Mouse (Mus musculus): ENCODE measurements around the gene Ramp2. TPM values are rescaled to one million over a fixed set of nuclear protein-coding genes. Genes with fewer than 3 reads are reported as not detected.

Ramp2 gene
- total RNA-seq, 2 experiments from 2014 or later: 30.1 to 31.0 TPM

DNA sequence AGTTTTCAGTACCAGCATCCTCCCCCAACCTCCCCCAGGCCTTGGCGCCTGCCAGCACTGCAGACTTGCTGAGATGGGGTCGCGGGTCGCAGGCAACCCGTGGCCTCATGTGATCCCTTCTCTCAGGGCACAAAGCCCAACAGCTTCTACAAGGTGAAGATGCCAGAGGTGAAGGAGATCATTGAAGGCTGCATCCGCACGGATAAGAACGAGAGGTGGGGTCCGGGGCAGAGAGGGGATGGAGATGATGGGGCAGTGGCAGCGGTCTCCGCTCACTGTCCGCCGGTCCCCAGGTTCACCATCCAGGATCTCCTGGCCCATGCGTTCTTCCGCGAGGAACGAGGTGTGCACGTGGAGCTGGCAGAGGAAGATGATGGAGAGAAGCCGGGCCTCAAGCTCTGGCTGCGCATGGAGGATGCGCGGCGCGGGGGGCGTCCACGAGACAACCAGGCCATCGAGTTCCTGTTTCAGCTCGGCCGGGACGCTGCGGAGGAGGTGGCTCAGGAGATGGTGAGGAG lies 19.2 kb downstream of the Ramp2 start:
- no peak for DNase-seq (ENCODE audit: low spot score)

DNA sequence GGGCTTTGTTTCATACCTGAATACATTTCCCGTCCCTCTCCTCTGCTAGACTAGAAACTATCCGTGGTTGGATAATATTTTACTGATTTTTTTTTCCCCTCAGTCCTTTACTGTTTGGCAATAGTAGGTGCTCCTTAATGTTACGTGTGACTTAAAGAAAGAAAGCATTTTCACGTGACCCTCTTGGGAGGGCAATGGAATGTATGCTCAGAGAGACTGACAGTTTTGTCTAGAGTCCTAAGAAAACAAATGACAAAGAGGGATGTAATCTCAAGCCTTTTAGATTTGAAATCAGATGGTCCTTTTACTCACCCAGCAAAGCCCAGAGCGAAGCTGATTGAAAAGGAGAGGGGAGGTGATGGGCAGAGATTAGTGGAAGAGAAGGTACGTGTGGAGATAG lies 20.1 kb downstream of the Ramp2 start:
- DNase-seq (ENCODE audit: low spot score): no peak

DNA sequence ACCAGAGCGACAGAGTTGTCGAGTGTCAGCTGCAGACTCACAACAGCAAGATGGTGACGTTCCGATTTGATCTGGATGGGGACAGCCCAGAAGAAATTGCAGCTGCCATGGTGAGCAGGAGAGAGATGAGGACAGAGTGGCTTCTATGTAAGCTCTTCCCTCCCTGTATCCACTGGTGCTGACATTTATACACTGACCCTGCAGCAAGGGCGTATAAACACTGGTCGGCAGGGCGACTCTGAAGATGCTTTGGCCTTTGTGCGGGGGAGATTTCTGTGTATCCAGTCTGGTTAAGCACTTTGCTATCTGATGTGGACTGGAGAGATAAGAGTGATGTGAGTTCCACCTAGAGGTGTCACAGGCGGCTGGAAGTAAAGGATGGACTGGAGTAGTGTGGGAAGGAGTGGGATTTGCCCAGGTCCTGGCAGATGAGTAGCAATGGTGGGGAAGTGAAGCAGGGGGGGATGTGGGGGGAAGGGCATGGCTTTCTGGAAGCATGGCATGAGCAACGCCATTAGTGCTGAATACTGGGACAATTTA lies 23.8 kb downstream of the Ramp2 start:
- no peak for DNase-seq (ENCODE audit: low spot score)

DNA sequence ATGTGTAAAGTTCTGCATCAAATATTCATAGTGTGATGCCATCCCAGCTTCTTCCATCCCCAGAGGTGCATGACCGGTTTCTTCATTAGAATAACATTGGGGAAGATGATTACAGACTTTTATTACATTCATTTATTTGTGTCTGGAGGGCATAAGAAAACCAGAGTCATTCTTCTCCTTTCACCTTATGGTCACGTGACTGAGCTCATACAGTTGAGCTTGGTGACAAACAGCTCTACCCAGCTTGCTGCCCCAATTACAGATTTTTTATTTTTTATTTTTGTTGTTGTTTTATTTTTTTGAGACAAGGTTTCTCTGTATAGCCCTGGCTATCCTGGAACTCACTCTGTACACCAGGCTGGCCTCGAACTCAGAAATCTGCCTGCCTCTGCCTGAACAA lies 26.6 kb downstream of the Ramp2 start:
- DNase-seq (ENCODE audit: low spot score): no peak

DNA sequence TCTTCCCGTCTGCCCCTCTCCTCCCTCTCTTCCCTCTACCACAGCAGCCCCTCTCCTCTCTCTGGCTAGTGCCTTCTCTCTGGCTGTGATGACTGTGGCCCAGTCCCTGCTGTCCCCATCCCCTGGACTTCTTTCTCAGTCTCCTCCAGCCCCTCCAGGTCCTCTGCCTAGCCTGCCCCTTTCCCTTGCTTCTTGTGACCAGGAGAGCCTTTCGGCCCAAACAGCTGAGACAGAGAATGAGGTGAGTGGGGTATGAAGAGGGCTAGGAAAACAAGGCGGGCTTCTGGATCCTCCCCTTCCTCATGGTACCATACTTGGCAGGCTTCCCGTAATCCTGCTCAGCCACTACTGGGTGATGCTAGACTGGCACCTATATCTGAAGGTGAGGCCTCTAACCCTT lies 29.5 kb downstream of the Ramp2 start:
- no peak for DNase-seq (ENCODE audit: low spot score)

DNA sequence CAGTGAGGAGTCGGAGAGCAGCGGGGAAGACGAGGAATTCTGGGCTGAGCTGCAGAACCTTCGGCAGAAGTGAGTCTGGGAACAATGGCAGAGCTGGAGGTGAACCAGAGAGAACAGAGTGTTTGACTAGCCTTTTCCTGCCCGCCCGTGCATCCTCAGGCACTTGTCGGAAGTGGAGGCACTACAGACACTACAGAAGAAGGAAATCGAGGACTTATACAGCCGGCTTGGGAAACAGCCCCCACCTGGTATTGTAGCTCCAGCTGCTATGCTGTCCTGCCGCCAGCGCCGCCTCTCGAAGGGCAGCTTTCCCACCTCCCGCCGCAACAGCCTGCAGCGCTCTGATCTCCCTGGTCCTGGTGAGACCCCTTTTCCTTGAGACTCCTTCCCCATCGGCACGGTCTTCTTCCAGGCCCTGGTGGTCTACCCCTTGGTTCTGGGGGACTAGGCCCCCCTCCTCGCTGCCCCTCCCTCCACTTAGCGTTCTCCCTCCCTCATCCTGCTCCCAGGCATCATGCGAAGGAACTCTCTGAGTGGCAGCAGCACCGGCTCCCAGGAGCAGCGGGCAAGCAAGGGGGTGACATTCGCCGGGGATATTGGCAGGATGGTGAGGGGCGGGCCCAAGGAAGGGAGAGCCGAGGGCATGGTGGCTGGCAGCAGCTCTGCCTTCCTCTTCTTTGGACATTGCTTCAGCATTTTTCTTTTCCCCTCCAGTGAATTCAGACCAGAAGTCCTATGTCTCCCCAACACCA lies 30.7 kb downstream of the Ramp2 start:
- no peak for DNase-seq (ENCODE audit: low spot score)

DNA sequence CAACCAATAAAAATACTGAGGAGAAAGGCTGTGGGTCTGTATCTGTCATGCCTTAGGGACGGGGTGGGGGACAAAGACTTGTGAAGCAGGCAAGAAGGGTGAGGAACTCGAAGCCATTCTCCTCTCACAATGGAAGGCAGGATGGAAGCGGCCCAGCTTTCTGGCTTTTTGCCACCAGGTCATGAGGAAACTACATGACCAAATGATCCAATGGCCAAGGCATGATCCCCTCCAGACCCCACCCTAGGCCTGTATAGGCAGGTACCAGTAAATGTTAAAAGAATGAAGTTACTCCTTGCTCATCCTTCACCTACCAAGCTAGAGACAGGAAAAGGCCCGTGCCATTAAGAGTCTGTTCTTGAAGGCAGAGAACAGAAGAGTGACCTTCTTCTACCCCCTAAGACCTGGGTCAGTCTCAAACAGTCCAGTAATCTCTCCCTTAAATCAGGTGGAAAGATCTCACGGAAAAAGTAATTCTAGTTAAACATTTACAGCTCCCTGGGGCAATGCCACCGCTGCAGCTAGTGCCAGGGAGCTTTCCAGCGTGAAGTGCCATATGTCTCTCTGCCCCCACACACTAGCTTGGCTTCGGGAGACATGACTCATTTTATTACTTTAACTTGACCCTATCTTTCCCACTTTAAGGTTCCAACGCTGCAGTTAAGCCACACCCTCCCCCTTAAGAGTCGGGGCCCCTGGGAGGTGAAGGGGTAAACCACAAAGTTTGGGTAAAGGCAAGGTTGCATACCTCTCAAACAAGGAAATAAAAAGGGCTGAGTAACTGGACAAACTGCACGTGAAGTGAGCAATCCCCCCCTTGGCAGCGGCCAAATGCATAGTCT lies 31.8 kb downstream of the Ramp2 start:
- DNase-seq (ENCODE audit: low spot score): no peak

DNA sequence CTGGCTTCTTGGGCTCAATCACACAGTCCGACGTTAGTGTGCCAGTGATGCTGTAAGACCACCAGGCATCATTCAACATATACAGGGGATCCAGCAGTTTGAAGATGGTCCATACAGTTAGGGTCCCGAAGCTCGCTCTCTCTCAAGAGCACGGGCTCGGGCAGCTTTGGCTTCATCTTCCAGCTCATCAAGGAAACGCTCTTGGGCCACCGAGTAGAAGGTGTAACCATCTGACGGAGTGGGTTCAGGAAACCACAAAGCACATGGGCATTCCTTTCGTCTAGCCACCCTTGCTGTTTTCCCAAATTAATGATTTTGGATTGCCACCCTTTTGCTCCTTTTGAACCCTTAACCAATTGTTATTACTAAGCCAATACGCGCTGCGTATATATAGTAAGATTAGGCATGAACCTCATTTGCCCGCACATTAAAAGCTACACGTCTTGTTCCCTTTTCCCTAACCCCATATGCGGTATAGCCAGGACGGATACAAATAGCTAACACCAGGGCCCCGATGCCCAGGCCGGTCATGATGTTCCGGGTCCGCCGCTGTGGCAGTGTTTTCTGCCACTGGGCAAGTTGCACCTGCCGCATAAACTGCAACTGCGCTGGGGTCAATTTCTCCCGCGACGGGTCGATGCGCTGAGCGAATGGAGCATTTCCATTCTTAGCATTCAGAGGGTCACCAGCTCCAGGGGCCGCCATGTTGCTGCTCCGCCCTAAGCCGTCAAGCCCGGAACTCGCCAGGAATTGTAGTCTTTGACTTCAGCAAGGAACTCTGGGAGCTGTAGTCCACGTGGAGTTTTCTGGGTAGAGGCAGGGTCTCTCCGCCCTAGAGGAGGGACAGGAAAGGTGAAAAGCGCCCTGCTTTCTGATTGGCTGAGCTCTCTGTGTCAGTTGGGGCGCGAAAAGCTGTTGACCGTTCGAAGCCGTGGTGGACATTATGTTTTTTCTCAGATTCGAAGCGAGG lies 32.7 kb downstream of the Ramp2 start, which contains the start of the genes Cntd1 and Coa3:
Cntd1 (plus strand) TSS at position 790 of the 970 bp plus-strand sequence.
Coa3 (minus strand) TSS at position 892 of the 970 bp plus-strand sequence.
- DNase-seq (ENCODE audit: low spot score): peak; percentile 88

DNA sequence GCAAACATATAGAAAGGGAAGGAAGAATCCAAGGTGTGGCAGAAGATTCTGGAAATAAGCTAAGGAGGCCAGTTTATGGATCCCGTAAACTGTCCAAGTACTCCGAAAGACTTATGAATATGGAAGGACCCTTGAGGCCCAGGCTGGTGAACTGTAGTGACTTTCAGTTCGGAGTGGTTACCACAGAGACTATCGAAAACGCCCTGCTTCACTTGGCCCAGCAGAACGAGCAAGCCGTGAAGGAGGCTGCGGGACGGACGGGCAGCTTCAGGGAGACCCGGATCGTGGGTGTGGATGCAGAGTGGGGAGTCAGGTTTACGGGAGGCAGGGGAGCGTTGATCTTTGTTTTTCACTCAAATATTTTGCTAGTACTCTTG lies 33.4 kb downstream of the Ramp2 start:
- DNase-seq (ENCODE audit: low spot score): no peak

DNA sequence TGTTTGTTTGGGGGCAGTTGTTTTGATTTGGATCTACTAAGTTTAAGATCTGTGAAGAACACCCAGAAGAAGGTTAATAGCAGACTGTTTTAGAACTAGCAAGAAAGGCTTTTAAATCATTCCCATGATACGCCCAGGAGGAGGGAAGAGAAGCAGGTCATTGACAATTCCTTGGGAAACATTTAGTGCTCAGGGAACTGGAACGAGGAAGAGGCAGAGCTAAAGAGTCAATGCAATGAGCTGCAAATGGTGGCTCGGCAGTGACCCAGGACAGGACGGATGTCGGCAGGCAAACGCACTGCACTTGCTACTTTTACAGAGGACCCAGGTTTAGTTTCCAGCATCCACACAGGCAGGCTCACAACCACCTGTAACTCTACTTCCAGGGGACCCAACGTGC lies 35.0 kb downstream of the Ramp2 start:
- no peak for DNase-seq (ENCODE audit: low spot score)

DNA sequence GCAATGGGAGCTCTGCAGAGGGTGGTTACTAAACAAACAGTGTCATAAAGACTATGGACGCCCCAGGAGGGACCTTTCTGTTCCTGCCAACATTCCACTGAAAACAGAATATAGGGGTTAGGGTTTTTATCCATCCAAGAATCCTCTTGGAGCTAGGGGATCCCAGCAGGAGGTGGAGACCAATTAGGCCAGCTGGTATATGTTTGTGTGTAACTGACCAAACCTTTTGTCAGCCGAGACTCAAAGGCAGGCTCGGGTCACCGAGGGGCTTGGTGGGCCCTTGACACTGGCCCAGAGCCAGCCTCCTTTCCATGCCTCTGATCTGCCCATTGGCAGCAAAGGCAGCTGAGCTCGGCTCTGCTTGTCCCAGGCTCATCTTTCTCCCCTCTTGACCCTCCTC lies 37.1 kb downstream of the Ramp2 start:
- no peak for DNase-seq (ENCODE audit: low spot score)

DNA sequence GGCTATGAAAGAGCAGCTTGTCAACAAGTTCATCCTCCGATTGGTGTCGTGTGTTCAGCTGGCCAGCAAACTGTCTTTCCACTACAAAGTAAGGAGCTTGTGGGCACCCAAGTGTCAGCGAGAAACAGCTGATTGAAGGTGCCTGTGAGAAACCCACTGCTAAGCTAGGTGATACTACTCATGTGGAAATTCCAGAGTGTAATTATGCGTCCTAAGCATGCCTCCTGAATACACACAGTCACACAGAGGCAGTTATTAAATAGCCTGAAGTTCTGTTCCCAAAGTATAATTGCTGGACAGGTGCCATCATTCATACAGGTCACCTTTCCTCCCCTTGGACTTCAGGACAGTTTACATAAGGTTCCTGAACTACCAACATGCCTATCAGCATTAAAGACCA lies 38.0 kb downstream of the Ramp2 start:
- DNase-seq (ENCODE audit: low spot score): no peak

DNA sequence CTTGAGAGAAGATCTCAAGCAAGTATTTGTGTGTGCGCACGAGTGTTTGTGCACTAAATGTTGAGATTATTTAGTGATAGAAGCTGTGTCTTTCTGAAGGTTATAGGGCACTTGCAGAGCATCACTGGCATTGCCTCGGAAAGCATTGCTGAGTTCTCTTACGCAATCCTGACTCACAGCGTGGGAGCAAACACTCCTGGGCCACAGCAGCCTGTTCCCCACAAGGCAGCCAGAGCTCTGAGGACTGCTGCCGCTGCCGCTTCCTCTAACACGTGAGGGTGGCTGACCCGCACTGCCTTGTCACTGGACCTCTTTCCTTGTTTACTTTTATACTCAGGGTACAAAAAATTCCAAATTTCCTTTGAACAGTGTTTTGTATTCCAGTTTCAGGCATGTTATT lies 41.5 kb downstream of the Ramp2 start:
- no peak for DNase-seq (ENCODE audit: low spot score)

DNA sequence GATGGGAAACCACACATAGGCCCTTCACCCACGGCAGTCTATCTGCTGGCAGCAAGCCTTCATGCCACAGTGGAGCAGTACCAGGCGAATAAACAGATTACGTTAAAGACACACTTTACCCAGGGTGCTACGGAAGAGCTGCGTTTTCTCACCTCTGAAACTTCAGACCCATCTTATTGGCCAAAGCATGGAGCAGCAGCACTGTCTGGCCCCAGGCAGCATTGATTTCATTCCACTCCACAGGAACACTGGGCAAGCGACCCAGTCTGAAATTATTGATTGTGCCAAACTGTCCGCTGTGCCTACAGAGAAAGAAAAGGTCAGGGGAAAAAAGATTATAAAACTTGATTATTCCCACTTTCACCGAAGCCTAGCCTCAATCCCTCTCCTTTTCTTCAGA lies 45.4 kb downstream of the Ramp2 start:
- DNase-seq (ENCODE audit: low spot score): no peak

DNA sequence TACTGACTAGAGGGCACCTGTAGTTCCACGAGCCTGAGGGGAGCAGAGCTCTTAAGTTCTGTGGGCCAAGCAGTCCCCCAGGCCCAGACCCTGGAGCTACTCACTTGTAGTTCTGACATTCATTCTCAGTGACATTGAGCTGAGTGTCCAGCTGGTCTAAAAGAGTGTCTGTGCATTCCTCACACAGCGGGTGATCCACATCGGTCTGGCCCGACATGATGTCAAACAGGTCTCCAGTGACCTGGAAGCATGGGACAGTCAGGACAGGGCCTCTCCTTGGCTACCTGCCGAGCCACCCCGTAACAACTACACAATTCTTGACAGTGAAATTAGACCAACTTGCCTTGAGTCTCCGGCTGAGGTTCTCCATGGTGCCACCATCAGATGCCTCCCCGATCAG lies 49.4 kb downstream of the Ramp2 start:
- no peak for DNase-seq (ENCODE audit: low spot score)

DNA sequence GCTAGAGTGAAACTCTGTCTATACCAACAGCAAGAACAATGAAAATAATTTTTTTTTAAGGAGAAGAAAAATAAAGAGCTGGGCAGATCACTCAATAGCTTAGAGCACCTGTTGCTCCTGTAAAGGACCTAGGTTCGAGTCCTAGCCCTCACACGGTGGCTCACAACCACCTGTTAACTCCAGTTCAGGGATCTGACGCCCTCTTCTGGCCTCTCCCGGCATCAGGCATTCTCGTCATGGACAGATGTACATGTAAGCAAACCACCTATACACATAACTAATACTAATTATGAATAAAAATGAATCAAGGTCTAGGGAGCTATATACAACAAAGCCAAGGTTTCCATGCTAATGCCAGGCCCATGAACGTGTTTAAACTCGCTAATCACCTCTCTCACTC lies 55.1 kb downstream of the Ramp2 start:
- no peak for DNase-seq (ENCODE audit: low spot score)

DNA sequence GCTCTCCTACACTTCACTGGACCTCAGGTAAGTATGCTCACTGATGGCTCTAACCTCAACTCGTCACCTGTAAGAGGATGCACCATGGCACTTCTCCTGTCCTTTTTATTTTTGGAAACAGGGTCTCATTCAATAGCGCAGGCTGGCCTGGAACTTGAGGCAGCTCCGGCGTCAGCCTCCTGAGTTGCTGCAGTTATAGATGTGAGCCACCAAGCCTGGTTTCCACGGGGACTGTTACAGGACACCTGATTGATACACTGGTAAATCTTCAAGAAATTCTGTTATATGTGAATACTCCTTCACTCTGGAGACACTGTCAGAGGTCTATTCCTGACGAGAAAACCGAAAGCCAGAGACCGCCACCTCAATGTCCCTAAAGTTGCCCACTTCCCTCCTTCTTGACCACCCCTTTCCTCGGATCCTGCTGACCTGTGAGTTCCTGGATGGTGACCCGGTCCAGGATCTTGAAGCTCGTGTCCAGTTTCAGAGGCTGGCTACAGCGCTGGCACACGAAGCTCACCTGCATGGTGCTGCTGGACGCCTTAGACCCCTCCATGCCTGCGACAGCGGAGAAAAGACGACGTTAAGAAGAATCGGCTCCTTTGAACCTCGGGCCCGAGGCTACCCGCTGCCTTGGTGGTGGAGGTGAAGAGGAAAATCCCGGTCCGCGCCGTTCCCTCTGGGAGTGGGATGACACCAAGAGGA lies 55.6 kb downstream of the Ramp2 start:
- no peak for DNase-seq (ENCODE audit: low spot score)

DNA sequence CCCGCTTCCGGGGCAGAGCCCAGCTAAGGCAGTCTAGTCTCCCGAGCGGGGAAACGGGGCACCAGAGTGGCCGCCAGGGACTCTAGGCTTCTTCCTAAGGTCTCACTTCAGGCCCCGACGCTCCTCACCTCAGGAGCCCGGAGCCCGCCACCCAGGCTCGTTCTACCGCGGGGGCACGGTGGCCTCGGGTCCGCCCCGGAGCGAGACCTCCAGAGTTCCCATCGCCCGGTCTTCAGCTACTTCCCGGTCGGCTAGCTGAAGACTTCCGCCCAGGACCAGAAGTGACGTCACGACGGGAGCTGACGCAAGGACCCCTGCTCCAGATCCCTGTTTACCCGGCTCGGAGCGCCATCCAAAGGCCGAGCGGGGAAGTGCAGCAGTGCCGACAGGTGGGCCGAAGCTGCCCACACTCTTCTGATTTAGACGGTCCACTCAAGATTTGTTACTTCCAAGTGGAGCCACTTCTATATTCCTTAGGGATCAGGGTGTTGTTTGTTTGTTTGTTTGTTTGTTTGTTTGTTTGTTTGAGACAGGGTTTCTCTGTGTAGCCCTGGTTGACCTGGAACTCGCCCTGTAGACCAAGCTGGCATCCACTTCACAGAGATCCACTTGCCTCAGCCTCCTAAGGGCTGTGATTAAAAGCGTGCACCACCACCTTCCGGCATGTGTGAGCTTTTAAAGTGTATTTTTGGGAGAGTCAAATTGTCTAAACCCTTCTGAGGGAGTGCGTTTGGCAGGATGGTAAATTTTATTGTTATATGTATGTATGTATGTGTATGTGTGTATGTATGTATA lies 56.4 kb downstream of the Ramp2 start, which contains the start of gene Becn1:
Becn1 (minus strand) TSS at position 283 of the 795 bp plus-strand sequence.
- peak; percentile 96 for DNase-seq (ENCODE audit: low spot score)

DNA sequence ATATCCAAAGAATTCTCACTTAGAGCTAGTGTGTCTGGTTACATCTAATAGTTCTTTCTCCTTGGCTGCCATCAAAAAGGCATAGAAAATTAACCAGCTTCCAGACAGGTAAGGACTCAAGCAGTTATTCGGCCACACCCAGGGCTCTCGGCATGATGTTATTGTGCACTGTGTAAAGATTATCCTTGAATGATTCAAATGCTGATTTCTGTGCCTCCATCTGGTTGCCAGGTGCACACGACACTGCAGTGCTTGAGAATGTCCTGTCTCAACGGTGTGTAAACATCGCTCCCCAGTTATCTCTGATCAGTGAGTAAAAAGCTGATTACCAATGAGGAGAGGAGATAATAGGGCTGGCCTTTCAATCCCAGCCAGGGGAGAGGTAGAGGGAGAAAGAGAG lies 61.9 kb downstream of the Ramp2 start:
- no peak for DNase-seq (ENCODE audit: low spot score)

Measured in gastrocnemius, adult 18-20 months (tissue).